Mouse (Mus musculus) gastrocnemius, adult 2 months (tissue): ENCODE data around the gene Rora. TPM values are rescaled to one million over a fixed set of nuclear protein-coding genes. Genes with fewer than 3 reads are reported as not detected.

ENCODE experiments used
- DNase-seq: peaks from one replicate; pipeline ENCODE4 v3.0.0; 2022
- H3K27ac ChIP-seq: fragments of 200-600 bp; 2 replicates; pipeline ENCODE4 v1.8.1; 2022; ENCODE audit warnings: mild to moderate bottlenecking
- H3K4me3 ChIP-seq: fragments of 200-600 bp; 2 replicates; pipeline ENCODE4 v1.8.1; 2022; ENCODE audit warnings: mild to moderate bottlenecking, moderate library complexity
- CTCF ChIP-seq: fragments of 200-600 bp; IDR thresholded peaks from 2 replicates; pipeline ENCODE4 v1.8.1; 2022; ENCODE audit warnings: antibody characterized with exemption, mild to moderate bottlenecking, moderate library complexity
- intact Hi-C: fragments of 180-260 bp; cut with DNase I; formaldehyde crosslinking; loops from one replicate; pipeline ENCODE4 v1.15.1; 2025
- total RNA-seq, 2 experiments: library from RNA; stranded (reverse); gene quantifications; 2 replicates each; pipeline ENCODE4 v1.2.3; 2021

The Rora gene
- total RNA-seq, 2 experiments from 2014 or later = 60.6 to 112 TPM

DNA sequence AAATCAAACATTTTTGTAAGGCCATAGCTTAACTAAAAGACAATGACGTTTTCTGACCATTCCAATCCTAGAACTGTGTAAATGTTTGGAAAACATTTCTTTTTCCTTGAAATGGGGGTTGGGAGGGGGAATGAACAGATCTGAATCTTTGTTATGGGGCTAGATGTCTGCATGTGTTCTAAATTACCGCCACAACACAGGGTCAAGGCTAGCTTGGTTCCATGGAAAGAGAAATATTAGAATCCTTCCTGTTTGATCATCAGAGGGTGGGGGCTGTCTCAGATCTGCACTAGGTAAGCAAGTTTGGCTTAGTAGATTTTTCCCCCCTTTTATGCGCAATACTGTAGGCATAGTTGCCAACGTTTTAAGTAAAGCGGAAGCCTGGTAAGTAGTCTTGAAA, 635.0 kb downstream of the Rora start:
- no peak for DNase-seq
- Histone ChIP-seq H3K27ac (peak overlapping the region; percentile 99; the same call in 1 of the 2 replicates), H3K4me3 (no peak overlapping the region)
- TF ChIP-seq CTCF = no peak
- intact Hi-C loops = loop anchor here (5.0 kb wide), 1 partner anchor 46 kb away; no protein-coding TSS in a partner anchor

GRCm38 (mm10) chr9:69289056-69290017, 635.8 kb downstream of the Rora start:
- peak overlapping the region; percentile 95 for H3K4me3 ChIP-seq
- peak overlapping the region; percentile 99 for H3K27ac ChIP-seq
- peak; percentile 33; the same call in 1 of the 2 replicates for TF ChIP-seq CTCF
- peak; percentile 95 for DNase-seq
- intact Hi-C loops = loop anchor here (5.0 kb wide), 1 partner anchor 47 kb away; no protein-coding TSS in a partner anchor

DNA sequence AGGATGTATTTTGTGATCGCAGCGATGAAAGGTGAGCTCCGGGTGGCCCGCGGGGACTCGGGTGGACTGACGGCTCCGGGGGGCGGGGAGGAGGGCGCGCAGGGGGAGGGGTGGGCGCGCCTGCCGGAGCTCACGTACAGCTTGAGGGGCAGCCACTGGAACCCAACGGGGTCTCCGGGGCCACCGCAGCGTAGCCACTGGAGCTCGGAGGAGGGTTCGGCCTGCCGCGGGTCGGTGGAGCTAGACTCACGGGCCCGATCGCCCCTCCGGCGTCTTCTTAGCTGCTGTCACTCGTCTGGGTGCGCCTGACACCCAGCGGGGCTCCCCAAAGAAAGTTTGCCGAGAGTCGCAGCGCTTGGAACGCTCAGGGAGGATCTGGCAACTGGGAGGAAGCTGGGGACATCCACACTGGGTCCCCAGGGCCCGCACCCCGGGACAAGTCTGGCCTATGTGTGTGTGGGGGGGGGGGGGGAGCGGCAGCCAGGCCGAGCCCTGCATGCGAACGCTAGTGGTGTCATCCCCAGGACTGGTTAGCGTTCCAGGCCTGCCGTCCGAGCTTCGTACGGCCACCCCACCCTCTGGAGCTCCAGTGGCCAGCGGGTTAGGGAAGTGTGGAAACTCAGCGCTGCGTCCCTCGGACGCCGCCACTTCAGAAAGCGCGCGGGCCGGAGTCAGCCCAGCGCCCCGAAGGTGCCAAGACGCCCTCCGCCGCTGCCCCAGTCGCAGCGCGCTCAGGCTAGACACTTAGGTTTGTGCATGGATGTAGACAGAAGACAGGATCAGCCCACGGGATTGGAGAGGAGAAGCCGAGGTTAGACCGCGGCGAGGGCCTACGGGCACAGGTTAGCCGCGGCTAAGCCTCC, 636.7 kb downstream of the Rora start:
- intact Hi-C loops = no loop called here
- no peak for TF ChIP-seq CTCF
- H3K4me3 ChIP-seq = peak overlapping the region; percentile 95

DNA sequence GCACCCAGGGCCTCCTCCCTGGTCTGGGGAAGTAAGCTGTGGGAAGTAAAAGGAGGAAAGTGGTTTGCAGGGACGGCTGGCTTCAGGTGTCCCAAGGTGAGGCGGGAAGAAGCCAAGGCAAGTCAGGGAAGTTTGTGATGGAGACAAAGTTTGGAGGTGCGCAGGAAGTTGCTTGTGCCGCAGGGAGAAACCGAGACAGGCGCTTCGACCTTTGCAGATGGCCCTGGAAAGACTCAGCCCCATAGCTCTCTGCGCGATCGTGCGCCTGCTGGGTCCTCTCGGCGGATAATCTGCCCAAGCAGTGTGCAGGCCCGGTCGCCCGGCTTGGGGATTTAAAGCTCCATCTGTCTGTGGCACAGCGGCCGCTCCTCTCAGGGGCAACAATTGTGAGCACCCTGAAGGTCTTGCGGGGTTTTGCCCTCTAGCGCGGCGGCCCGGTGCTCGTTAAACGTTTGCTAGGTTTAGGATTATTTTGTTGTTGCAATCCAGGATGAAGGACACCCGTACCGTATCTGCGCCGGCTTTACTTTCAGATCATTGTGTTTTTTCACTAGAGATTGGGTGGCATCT, 637.4 kb downstream of the Rora start:
- peak; percentile 66 for DNase-seq
- peak overlapping the region; percentile 99 for H3K27ac ChIP-seq

More for the DNA sequence above, 636.7 kb downstream of the Rora start:
- peak overlapping the region; percentile 99 for H3K27ac ChIP-seq
- DNase-seq = peak; percentile 73

GRCm38 (mm10) chr9:69291451-69291850, 637.9 kb downstream of the Rora start:
- DNase-seq = no peak
- Histone ChIP-seq H3K4me3 (peak overlapping the region; percentile 95), H3K27ac (peak overlapping the region; percentile 99)
- TF ChIP-seq CTCF = no peak
- intact Hi-C loops = no loop called here

More for the DNA sequence above, 637.4 kb downstream of the Rora start:
- intact Hi-C loops = no loop called here
- TF ChIP-seq CTCF = no peak
- H3K4me3 ChIP-seq = peak overlapping the region; percentile 95

GRCm38 (mm10) chr9:69292353-69292752, 638.8 kb downstream of the Rora start:
- H3K27ac ChIP-seq = peak overlapping the region; percentile 60; the same call in 1 of the 2 replicates
- intact Hi-C loops = no loop called here
- DNase-seq = no peak
- no peak for TF ChIP-seq CTCF
- H3K4me3 ChIP-seq = no peak overlapping the region

GRCm38 (mm10) chr9:69292776-69293687, 639.4 kb downstream of the Rora start:
- H3K4me3 ChIP-seq = no peak overlapping the region; the same call in 1 of the 2 replicates
- intact Hi-C loops = no loop called here
- DNase-seq = no peak
- H3K27ac ChIP-seq = peak overlapping the region; percentile 60
- TF ChIP-seq CTCF = no peak

DNA sequence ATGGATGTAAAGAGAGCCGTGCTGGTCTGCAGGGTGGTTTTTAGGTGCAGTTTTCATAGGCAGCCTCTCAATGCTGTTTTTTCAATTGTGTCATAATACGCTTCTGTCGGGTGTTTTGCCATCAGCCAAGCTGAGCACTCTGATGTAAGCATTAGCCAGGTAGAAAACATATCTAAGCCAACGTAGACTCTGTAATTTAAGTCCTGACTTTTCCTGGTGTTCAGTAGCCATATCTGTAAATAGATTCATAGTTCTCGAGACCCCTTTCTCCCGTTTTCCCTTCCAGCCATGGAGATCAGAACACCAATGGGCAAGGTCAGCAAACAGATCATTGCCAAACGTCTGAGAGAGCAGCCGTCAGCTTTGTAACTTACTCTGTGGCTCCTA, 640.1 kb downstream of the Rora start:
- no peak for DNase-seq
- no peak for TF ChIP-seq CTCF
- intact Hi-C loops = no loop called here
- H3K27ac ChIP-seq = peak overlapping the region; percentile 60
- H3K4me3 ChIP-seq = no peak overlapping the region; the same call in 1 of the 2 replicates

DNA sequence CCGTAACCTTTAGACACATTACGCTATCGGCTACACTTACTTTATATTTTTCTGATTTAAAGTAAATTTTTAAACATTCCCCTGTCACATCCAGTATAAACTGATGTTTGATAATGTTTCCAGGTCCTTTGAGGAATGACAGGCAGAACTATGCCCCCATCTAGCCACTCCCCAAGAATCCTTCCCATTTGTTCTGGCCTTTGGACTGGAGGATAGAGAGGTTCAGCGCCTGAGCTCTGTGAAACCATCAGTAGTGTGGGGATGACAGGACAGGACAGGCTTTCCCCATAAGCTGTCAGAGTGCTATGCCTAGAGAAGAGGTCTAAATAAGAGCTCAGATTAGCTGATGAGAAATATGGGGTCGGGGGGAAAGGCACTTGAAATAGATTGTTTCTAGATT, 640.8 kb downstream of the Rora start:
- Histone ChIP-seq H3K4me3 (no peak overlapping the region), H3K27ac (peak overlapping the region; percentile 60)
- no peak for DNase-seq
- no peak for TF ChIP-seq CTCF
- intact Hi-C loops = no loop called here

DNA sequence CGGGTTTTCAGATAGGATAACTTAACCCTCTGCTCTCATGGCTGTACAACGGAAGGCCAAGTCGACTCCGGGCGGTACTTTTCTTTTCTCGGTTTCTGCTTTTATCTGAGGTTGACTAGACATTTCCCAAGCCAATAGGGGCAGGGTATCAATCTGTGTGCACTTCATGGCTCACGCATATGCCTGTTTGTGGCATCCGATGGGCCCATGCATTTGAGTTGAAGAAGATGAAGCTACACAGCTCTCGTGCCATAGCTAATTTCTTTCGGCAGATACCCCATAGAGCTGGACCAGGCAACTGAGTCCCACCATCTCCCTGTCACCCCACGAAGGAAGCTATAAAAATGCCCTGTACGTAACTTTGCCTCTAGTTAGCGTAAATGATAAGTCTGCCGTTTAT, 641.3 kb downstream of the Rora start:
- no peak for DNase-seq
- intact Hi-C loops = loop anchor here (5.0 kb wide), 5 partner anchors 57 to 483 kb away; no protein-coding TSS in a partner anchor
- Histone ChIP-seq H3K27ac (peak overlapping the region; percentile 60), H3K4me3 (no peak overlapping the region)
- TF ChIP-seq CTCF = no peak

DNA sequence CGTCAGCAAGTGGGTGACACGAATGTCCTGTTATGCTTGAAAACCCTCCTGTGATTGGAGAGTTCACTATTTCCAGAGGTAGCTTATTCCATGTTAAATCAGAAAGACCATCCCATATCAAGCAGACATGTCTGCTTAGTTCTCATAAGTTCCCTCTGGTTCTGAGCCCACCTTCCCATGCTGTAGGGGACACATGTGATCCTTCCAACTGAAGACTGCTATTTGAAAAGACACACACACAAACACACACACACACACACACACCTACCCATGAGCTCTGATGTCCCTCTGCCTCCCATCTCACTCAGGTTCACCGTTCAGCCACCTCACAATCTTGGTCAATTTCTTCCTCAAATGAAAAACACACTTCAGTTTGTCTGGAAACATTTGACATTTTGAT, 642.2 kb downstream of the Rora start:
- no peak for DNase-seq
- intact Hi-C loops = loop anchor here (5.0 kb wide), 5 partner anchors 56 to 484 kb away; no protein-coding TSS in a partner anchor
- TF ChIP-seq CTCF = no peak
- Histone ChIP-seq H3K4me3 (no peak overlapping the region), H3K27ac (peak overlapping the region; percentile 60)
